Mouse (Mus musculus) lung, adult 18-20 months (tissue): Measurements from ENCODE around the gene Ass1.

Experiments used
- DNase-seq, 2 experiments: peaks; one replicate each; pipeline ENCODE4 v3.0.0; 2022; ENCODE audit warnings: mixed read lengths in 2 of 2

Ass1 gene

GRCm38 (mm10) chr2:31469931-31470682, at the start of gene Ass1:
Ass1 (plus strand) TSS chr2:31470207.
- peak; percentile 85 to 89 for DNase-seq

GRCm38 (mm10) chr2:31420914-31421313, 49.1 kb upstream of the Ass1 start:
- DNase-seq: no peak

- no peak for DNase-seq
Measured at GRCm38 (mm10) chr2:31422576-31422975, 47.4 kb upstream of the Ass1 start.

GRCm38 (mm10) chr2:31431477-31431876, 38.5 kb upstream of the Ass1 start:
- no peak for DNase-seq

- DNase-seq: no peak
Measured at GRCm38 (mm10) chr2:31434746-31435145, 35.3 kb upstream of the Ass1 start.

- DNase-seq: peak; percentile 34 to 67
Measured at GRCm38 (mm10) chr2:31435567-31435966, 34.4 kb upstream of the Ass1 start.

GRCm38 (mm10) chr2:31437480-31438245, 32.3 kb upstream of the Ass1 start:
- no peak for DNase-seq

GRCm38 (mm10) chr2:31439576-31439975, 30.4 kb upstream of the Ass1 start:
- no peak for DNase-seq

- no peak for DNase-seq
Measured at GRCm38 (mm10) chr2:31442480-31443160, 27.4 kb upstream of the Ass1 start.

GRCm38 (mm10) chr2:31446036-31446435, 24.0 kb upstream of the Ass1 start:
- DNase-seq: no peak

- DNase-seq: no peak
Measured at GRCm38 (mm10) chr2:31446456-31446855, 23.6 kb upstream of the Ass1 start.

GRCm38 (mm10) chr2:31447536-31447935, 22.5 kb upstream of the Ass1 start:
- no peak for DNase-seq

GRCm38 (mm10) chr2:31448756-31449440, 21.1 kb upstream of the Ass1 start:
- DNase-seq: no peak

GRCm38 (mm10) chr2:31449441-31449815, 20.6 kb upstream of the Ass1 start:
- no peak for DNase-seq

GRCm38 (mm10) chr2:31449902-31450301, 20.1 kb upstream of the Ass1 start:
- DNase-seq: no peak

GRCm38 (mm10) chr2:31450661-31451060, 19.3 kb upstream of the Ass1 start:
- DNase-seq: no peak

- no peak for DNase-seq
Measured at GRCm38 (mm10) chr2:31451530-31451929, 18.5 kb upstream of the Ass1 start.

- DNase-seq: no peak
Measured at GRCm38 (mm10) chr2:31453011-31453410, 17.0 kb upstream of the Ass1 start.

- DNase-seq: peak; percentile 64 to 79
Measured at GRCm38 (mm10) chr2:31453559-31454177, 16.3 kb upstream of the Ass1 start.

GRCm38 (mm10) chr2:31454280-31454679, 15.7 kb upstream of the Ass1 start:
- peak; percentile 47 to 65 for DNase-seq

- DNase-seq: no peak
Measured at GRCm38 (mm10) chr2:31455418-31455817, 14.6 kb upstream of the Ass1 start.

- DNase-seq: no peak
Measured at GRCm38 (mm10) chr2:31458460-31458859, 11.5 kb upstream of the Ass1 start.
